Mouse (Mus musculus) ovary, postnatal 14 days (tissue): ENCODE data around the gene Il17c.
A peak's percentile ranks its signal among the peaks of the same experiment; 100 is the strongest.

Experiments used
- DNase-seq: peaks from one replicate; pipeline ENCODE4 v3.0.0; 2022; ENCODE audit warnings: low spot score

Il17c gene

GRCm38 (mm10) chr8:122421376-122422070, at the start of gene Il17c:
Il17c (plus strand) TSS chr8:122422020.
- no peak for DNase-seq

GRCm38 (mm10) chr8:122375320-122375719, 46.5 kb upstream of the Il17c start:
- DNase-seq = no peak

GRCm38 (mm10) chr8:122375751-122376364, 46.0 kb upstream of the Il17c start:
- DNase-seq = no peak

GRCm38 (mm10) chr8:122376365-122377231, 45.2 kb upstream of the Il17c start, which contains the start of gene Zc3h18:
Zc3h18 (plus strand) TSS chr8:122376609.
- DNase-seq = peak; percentile 97

GRCm38 (mm10) chr8:122383039-122383438, 38.8 kb upstream of the Il17c start:
- DNase-seq = no peak

GRCm38 (mm10) chr8:122389357-122389756, 32.5 kb upstream of the Il17c start:
- DNase-seq = no peak

- no peak for DNase-seq
Observed at GRCm38 (mm10) chr8:122390758-122391157, 31.1 kb upstream of the Il17c start.

- no peak for DNase-seq
Observed at GRCm38 (mm10) chr8:122393717-122394116, 28.1 kb upstream of the Il17c start.

GRCm38 (mm10) chr8:122395291-122395690, 26.5 kb upstream of the Il17c start:
- DNase-seq = no peak

GRCm38 (mm10) chr8:122398186-122398585, 23.6 kb upstream of the Il17c start:
- no peak for DNase-seq

GRCm38 (mm10) chr8:122405146-122405805, 16.5 kb upstream of the Il17c start:
- no peak for DNase-seq

- no peak for DNase-seq
Observed at GRCm38 (mm10) chr8:122407678-122408077, 14.1 kb upstream of the Il17c start.

GRCm38 (mm10) chr8:122414311-122414710, 7.5 kb upstream of the Il17c start:
- no peak for DNase-seq

- no peak for DNase-seq
Observed at GRCm38 (mm10) chr8:122415554-122415953, 6.3 kb upstream of the Il17c start.

- no peak for DNase-seq
Observed at GRCm38 (mm10) chr8:122419881-122420555, 1.8 kb upstream of the Il17c start.

GRCm38 (mm10) chr8:122423217-122423616, 1.4 kb downstream of the Il17c start:
- DNase-seq = no peak

- DNase-seq = peak; percentile 38
Observed at GRCm38 (mm10) chr8:122423659-122424058, 1.8 kb downstream of the Il17c start.

- DNase-seq = no peak
Observed at GRCm38 (mm10) chr8:122426145-122426544, 4.3 kb downstream of the Il17c start.

GRCm38 (mm10) chr8:122427607-122428006, 5.8 kb downstream of the Il17c start:
- DNase-seq = no peak

- DNase-seq = no peak
Observed at GRCm38 (mm10) chr8:122428163-122428562, 6.3 kb downstream of the Il17c start.

GRCm38 (mm10) chr8:122430058-122430636, 8.3 kb downstream of the Il17c start:
- DNase-seq = no peak
